Mouse (Mus musculus): ENCODE results near the gene Atp1a4.

DNA sequence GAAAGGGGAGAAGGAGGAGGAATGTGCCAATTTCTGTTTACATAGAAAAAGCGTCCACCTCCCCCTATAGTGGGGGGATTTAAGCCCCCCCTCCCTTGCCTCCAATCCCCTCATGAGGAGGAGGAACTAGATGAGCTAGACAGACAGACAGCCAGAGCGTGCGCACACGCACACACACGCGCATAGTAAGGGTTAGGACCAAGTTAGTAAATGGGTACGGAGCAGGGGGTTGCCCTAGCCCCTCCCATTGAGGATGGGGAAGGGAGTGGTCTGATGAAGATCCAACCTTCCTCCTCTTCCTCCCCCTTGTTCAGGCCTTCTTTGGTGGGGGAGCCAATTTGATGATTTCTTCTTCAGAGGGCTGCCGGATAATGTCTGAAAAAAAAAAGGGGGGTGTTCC, 59.9 kb downstream of the Atp1a4 start:
- no peak for TF ChIP-seq CTCF (IDR thresholded peaks at IDR 0.05; ENCODE audit: insufficient read depth, low read length)
- TF ChIP-seq POLR2A (IDR thresholded peaks at IDR 0.05; ENCODE audit: borderline replicate concordance, extremely low read depth, low read depth, low read length) = no peak

Data from lung, adult 2 months (tissue).